ENCODE assay signal across 16 mouse cellular contexts in genomic region chr10:83088826-83089225, GRCm38 (mm10).
DNase-seq lines count a peak whose midpoint lies in the region; ATAC-seq and TF ChIP-seq lines count a peak whose summit lies in the region.
"Had no signal": no experiment of that assay in that cellular context is flagged by ENCODE, and none has a peak within 500 bp of the region (broad histone marks: within the 10 kb centered on the region; RNA-seq: fewer than 3 reads in every experiment).

No protein-coding gene starts in this region.

- no peaks in the 10 kb centered on the region for H3K36me3 ChIP-seq in forebrain, embryonic 10.5 days (replicated peaks)
- no peaks in the 10 kb centered on the region for H3K36me3 ChIP-seq in forebrain, embryonic 11.5 days (ENCODE audit: control insufficient read depth, insufficient read depth, low read length)
- no peaks in the 10 kb centered on the region for H3K36me3 ChIP-seq in kidney, embryonic 15.5 days
- H3K36me3 ChIP-seq in kidney, adult 2 months (ENCODE audit: control insufficient read depth, insufficient read depth, low read length), result no peaks in the 10 kb centered on the region
- no peaks in the 10 kb centered on the region for H3K36me3 ChIP-seq in neural tube, embryonic 11.5 days (ENCODE audit: control insufficient read depth, insufficient read depth, low read length)

- H3K4me2 ChIP-seq in forebrain, embryonic 11.5 days (ENCODE audit: low read depth, low read length, severe bottlenecking), result no peak overlapping the region
- H3K4me2 ChIP-seq in kidney, embryonic 15.5 days, result no peak overlapping the region
- H3K4me2 ChIP-seq in neural tube, embryonic 11.5 days (ENCODE audit: low read depth), result no peak overlapping the region

- H3K27ac ChIP-seq in forebrain, embryonic 10.5 days, result peak overlapping the region; percentile 63
- no peak overlapping the region for H3K27ac ChIP-seq in forebrain, embryonic 11.5 days (ENCODE audit: low read depth, low read length)
- peak overlapping the region; percentile 20 for H3K27ac ChIP-seq in kidney, embryonic 15.5 days
- no peak overlapping the region for H3K27ac ChIP-seq in kidney, adult 2 months (ENCODE audit: insufficient read depth, low read depth, low read length)
- 0 out of 2 replicates have a peak overlapping the region, but pooled peaks have one; percentile 27 for H3K27ac ChIP-seq in neural tube, embryonic 11.5 days (ENCODE audit: low read depth, low read length)

- ATAC-seq in forebrain, embryonic 11.5 days (replicated peaks; ENCODE audit: low FRiP score), result no peak
- no peak for ATAC-seq in kidney, embryonic 15.5 days (replicated peaks; ENCODE audit: low FRiP score)
- ATAC-seq in neural tube, embryonic 11.5 days (ENCODE audit: insufficient read depth, low FRiP score, low TSS enrichment), result no peak
- ATAC-seq: intestine, postnatal 0 days; Patski had no signal

- 33% methylated on average over 2 of the region's 2 CpGs for WGBS in forebrain, embryonic 10.5 days
- WGBS in forebrain, embryonic 11.5 days, result 33% methylated on average over 2 of the region's 2 CpGs
- WGBS in kidney, embryonic 15.5 days, result 47% methylated on average over 2 of the region's 2 CpGs
- 57% methylated on average over 2 of the region's 2 CpGs for WGBS in kidney, adult 2 months
- WGBS in neural tube, embryonic 11.5 days, result 38% methylated on average over 2 of the region's 2 CpGs

- H3K27me3 ChIP-seq in forebrain, embryonic 10.5 days (ENCODE audit: poor library complexity, severe bottlenecking), result no peaks in the 10 kb centered on the region
- H3K27me3 ChIP-seq in forebrain, embryonic 11.5 days (ENCODE audit: control insufficient read depth, insufficient read depth, low read length), result no peaks in the 10 kb centered on the region
- H3K27me3 ChIP-seq in kidney, embryonic 15.5 days, result no peaks in the 10 kb centered on the region
- no peaks in the 10 kb centered on the region for H3K27me3 ChIP-seq in kidney, adult 2 months (replicated peaks; ENCODE audit: control insufficient read depth, insufficient read depth, low read length)
- no peaks in the 10 kb centered on the region for H3K27me3 ChIP-seq in neural tube, embryonic 11.5 days (ENCODE audit: control insufficient read depth, insufficient read depth, low read length)
- H3K27me3 ChIP-seq: Patski had no signal

- TF ChIP-seq CTCF in kidney, adult 2 months (conservative IDR thresholded peaks at IDR 0.05; ENCODE audit: insufficient read depth, insufficient read length, low read depth, low read length), result no peak

- H3K9ac ChIP-seq in forebrain, embryonic 11.5 days (ENCODE audit: low read length), result no peak overlapping the region
- H3K9ac ChIP-seq in kidney, embryonic 15.5 days, result no peak overlapping the region
- no peak overlapping the region for H3K9ac ChIP-seq in neural tube, embryonic 11.5 days (ENCODE audit: low read length)

- H3K4me1 ChIP-seq in forebrain, embryonic 10.5 days, result peaks cover 45% of the 10 kb centered on the region
- H3K4me1 ChIP-seq in forebrain, embryonic 11.5 days (replicated peaks; ENCODE audit: control insufficient read depth, insufficient read depth, low read length), result peaks cover 5% of the 10 kb centered on the region; the same call in 1 of the 2 replicates
- H3K4me1 ChIP-seq in kidney, embryonic 15.5 days, result peaks cover 71% of the 10 kb centered on the region
- H3K4me1 ChIP-seq in kidney, adult 2 months (ENCODE audit: control insufficient read depth, insufficient read depth, low read length), result peaks cover 4% of the 10 kb centered on the region; the same call in 1 of the 2 replicates
- peaks cover 17% of the 10 kb centered on the region for H3K4me1 ChIP-seq in neural tube, embryonic 11.5 days (ENCODE audit: control insufficient read depth, insufficient read depth, low read length)

- no peak for TF ChIP-seq POLR2A in kidney, adult 2 months (IDR thresholded peaks at IDR 0.05; ENCODE audit: low read depth, low read length)

- no peak for DNase-seq in forebrain, embryonic 10.5 days (ENCODE audit: extremely low spot score, low spot score)
- no peak for DNase-seq in forebrain, embryonic 11.5 days (ENCODE audit: low spot score)
- no peak for DNase-seq in kidney, adult 2 months
- DNase-seq in neural tube, embryonic 11.5 days (ENCODE audit: low spot score), result no peak
- DNase-seq in neural tube, embryonic 10.5 days (ENCODE audit: extremely low spot score, low spot score), result no peak
- DNase-seq in frontal cortex, postnatal 14 days (ENCODE audit: low spot score in 2 of 2), result no peak
- DNase-seq in layer of hippocampus, adult 18-20 months (ENCODE audit: low spot score in 2 of 2), result no peak
- DNase-seq: adrenal gland, adult 2 months; cerebellum, adult 9-10 months; heart, postnatal 14 days; liver; lung, postnatal 4 days; right cerebral cortex, postnatal 25 days had no signal

- H3K4me3 ChIP-seq in forebrain, embryonic 10.5 days, result no peak overlapping the region
- no peak overlapping the region for H3K4me3 ChIP-seq in forebrain, embryonic 11.5 days (ENCODE audit: low read depth, low read length)
- H3K4me3 ChIP-seq in kidney, embryonic 15.5 days (replicated peaks), result no peak overlapping the region
- H3K4me3 ChIP-seq in kidney, adult 2 months (ENCODE audit: insufficient read depth, low read depth, low read length), result no peak overlapping the region
- no peak overlapping the region for H3K4me3 ChIP-seq in neural tube, embryonic 11.5 days (ENCODE audit: low read depth, low read length)

- no peaks in the 10 kb centered on the region for H3K9me3 ChIP-seq in forebrain, embryonic 10.5 days
- no peaks in the 10 kb centered on the region for H3K9me3 ChIP-seq in forebrain, embryonic 11.5 days (ENCODE audit: control insufficient read depth, low read length)
- H3K9me3 ChIP-seq in kidney, embryonic 15.5 days (replicated peaks), result no peaks in the 10 kb centered on the region
- no peaks in the 10 kb centered on the region for H3K9me3 ChIP-seq in neural tube, embryonic 11.5 days (ENCODE audit: control insufficient read depth, low read length)

Comparison
In these comparisons a context has a peak if more than half of its experiments do, and no peak if none do; other contexts are left out.
1. H3K27ac ChIP-seq: peak in forebrain, embryonic 10.5 days (single experiment), kidney, embryonic 15.5 days (single experiment) and neural tube, embryonic 11.5 days (single experiment); none in forebrain, embryonic 11.5 days (single experiment) and kidney, adult 2 months (single experiment).